Mouse (Mus musculus) MEL (cell line): ENCODE data around the gene Hepacam2.
"Not testable (repeated sequence)": the region's sequence is repeated elsewhere in the genome, so short reads cannot be mapped to it uniquely, and the experiment has no call there.

Source experiments
- CTCF ChIP-seq, 3 experiments: IDR thresholded peaks in 2 of 3; conservative IDR thresholded peaks in 1 of 3; 2 replicates each; pipeline ENCODE4 v1.5.1; 2011 to 2012; ENCODE audit warnings: low read length in 3 of 3, low read depth in 2 of 3, mild to moderate bottlenecking in 2 of 3, improper control_type of control experiment in 1 of 3, inconsistent platforms in 1 of 3, mixed read lengths in 1 of 3, moderate library complexity in 1 of 3; ENCODE audit not compliant: control insufficient read depth in 1 of 3, insufficient read depth in 1 of 3, poor library complexity in 1 of 3, severe bottlenecking in 1 of 3
- ELF1 ChIP-seq: IDR thresholded peaks from 2 replicates; pipeline ENCODE4 v1.6.1; 2014; ENCODE audit warnings: low read depth, mild to moderate bottlenecking, inconsistent platforms, low read length, improper control_type of control experiment, moderate library complexity
- ETS1 ChIP-seq: IDR thresholded peaks from 2 replicates; pipeline ENCODE4 v1.6.1; 2012; ENCODE audit warnings: low read depth, mild to moderate bottlenecking, inconsistent platforms, low read length, improper control_type of control experiment, moderate library complexity
- JUND ChIP-seq: IDR thresholded peaks from 2 replicates; pipeline ENCODE4 v1.6.1; 2011; ENCODE audit warnings: low read depth, mild to moderate bottlenecking, improper control_type of control experiment, low read length
- POLR2A ChIP-seq, 2 experiments: IDR thresholded peaks; 2 replicates each; pipeline ENCODE4 v1.6.1; 2011 to 2012; ENCODE audit warnings: low read length in 2 of 2, mild to moderate bottlenecking in 2 of 2, control low read depth in 1 of 2, improper control_type of control experiment in 1 of 2, low read depth in 1 of 2, moderate library complexity in 1 of 2; ENCODE audit not compliant: control insufficient read depth in 1 of 2, insufficient read depth in 1 of 2, poor library complexity in 1 of 2
- POLR2AphosphoS2 ChIP-seq: IDR thresholded peaks from 2 replicates; pipeline ENCODE4 v1.6.1; 2011; ENCODE audit warnings: low read length, improper control_type of control experiment
- SMC3 ChIP-seq: IDR thresholded peaks from 2 replicates; pipeline ENCODE4 v1.6.1; 2011; ENCODE audit warnings: low read depth, low read length, improper control_type of control experiment
- TBP ChIP-seq: IDR thresholded peaks from 2 replicates; pipeline ENCODE4 v1.8.0; 2011; ENCODE audit warnings: low read depth, low read length, improper control_type of control experiment
- ZNF384 ChIP-seq: IDR thresholded peaks from 2 replicates; pipeline ENCODE4 v1.6.1; 2012; ENCODE audit warnings: low read depth, mild to moderate bottlenecking, inconsistent platforms, low read length, improper control_type of control experiment

DNA sequence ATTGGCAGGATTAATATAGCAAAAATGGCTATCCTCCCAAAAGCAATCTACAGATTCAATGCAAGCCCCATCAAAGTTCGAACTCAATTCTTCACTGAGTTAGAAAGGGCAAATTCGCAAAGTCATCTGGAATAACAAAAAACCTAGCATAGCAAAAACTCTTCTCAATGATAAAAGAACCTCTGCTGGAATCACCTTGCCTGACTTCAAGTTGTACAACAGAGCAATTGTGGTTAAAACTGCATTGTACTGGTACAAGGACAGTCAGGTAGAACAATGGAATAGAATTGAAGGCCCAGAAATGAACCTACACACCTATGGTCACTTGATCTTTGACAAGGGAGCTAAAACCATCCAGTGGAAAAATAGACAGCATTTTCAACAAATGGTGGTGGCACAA is 67.1 kb downstream of the Hepacam2 start:
- TF ChIP-seq POLR2AphosphoS2; CTCF (IDR thresholded peaks at IDR 0.05 in 2 of 3, conservative IDR thresholded peaks at IDR 0.05 in 1 of 3; ENCODE audit: control insufficient read depth in 1 of 3, insufficient read depth in 1 of 3, low read depth in 2 of 3, low read length in 3 of 3, poor library complexity in 1 of 3, severe bottlenecking in 1 of 3); JUND; POLR2A (IDR thresholded peaks at IDR 0.05; ENCODE audit: control insufficient read depth in 1 of 2, insufficient read depth in 1 of 2, low read depth in 1 of 2, low read length in 2 of 2, poor library complexity in 1 of 2); ZNF384; ETS1; ELF1; SMC3; TBP: not testable (repeated sequence)
